Mouse (Mus musculus) cortical plate, adult 2 months (tissue): ENCODE measurements around the gene Bend6.

Experiments
- CTCF ChIP-seq: fragments of 200-500 bp; IDR thresholded peaks from 2 replicates; pipeline ENCODE4 v1.5.1; 2011; ENCODE audit warnings: mild to moderate bottlenecking, control low read depth, low read length; ENCODE audit not compliant: insufficient read depth; ENCODE audit errors: extremely low read depth
- POLR2A ChIP-seq: fragments of 200-500 bp; IDR thresholded peaks from 2 replicates; pipeline ENCODE4 v1.6.1; 2011; ENCODE audit warnings: mild to moderate bottlenecking, low read length, control low read depth; ENCODE audit not compliant: insufficient read depth; ENCODE audit errors: extremely low read depth

DNA sequence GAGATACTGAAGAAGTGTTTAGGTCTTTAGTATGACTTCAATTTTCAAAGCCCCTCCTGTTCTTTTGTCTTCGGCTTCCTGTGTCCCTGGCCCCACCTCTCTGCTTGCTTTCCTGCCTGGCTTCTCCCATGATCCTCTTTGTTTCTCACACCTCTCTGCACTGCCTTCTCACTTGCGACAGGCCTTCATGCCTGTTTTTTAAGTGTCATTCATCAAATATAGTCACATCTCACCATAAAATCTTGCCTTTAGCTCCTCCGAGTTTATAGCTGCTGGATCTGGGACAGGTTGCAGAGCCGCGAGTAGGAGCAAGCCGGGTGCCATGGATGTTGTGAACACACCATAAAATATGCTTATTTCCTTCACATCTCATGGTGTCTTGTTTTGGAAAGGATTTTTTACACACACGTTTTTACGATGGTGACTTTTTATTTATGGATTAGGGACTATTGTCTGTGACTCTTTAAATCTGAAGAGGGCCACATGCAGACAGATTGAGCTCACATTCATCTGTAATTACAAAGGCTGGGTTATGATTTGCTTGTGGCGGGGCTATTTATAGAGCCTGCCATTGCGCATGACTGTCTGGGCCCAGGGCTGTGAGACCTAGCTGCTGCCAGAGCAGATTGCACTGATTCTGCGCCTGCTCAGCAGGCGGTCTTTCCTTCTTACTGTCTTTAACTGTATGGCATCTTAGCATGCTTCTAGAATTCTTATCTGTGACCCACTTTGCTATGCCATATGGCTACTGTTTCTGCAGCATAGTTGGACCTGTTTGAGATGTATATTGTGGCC is 39.2 kb upstream of the Bend6 start:
- TF ChIP-seq CTCF (no peak), POLR2A (0 out of 2 replicates have a peak, but pooled peaks have one; percentile 26)
